Mouse (Mus musculus) testis, postnatal 10 days (tissue): ENCODE measurements around the gene Itgax.

Experiments
- DNase-seq: peaks from one replicate; pipeline ENCODE4 v3.0.0; 2021; ENCODE audit warnings: low spot score

Gene Itgax

GRCm38 (mm10) chr7:128128741-128129720, at the start of gene Itgax:
Gene Itgax, plus strand, starts transcription at chr7:128129547.
- DNase-seq = no peak

DNA sequence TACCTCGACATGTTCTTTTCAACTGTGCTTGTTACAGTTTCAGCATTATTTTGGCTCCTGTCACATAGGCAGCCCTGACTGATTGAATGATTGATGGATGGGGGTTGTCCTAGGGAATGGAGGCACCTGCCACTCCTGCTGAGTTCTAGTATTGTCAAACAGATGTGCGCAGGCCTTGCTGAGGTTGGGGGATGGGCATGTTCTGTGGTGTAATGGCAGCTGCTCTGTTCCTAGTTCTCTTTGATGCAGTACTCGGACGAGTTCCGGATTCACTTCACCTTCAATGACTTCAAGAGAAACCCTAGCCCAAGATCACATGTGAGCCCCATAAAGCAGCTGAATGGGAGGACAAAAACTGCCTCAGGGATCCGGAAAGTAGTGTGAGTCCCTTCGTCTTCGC, 49.3 kb upstream of the Itgax start:
- DNase-seq = no peak

- DNase-seq = no peak
Observed at GRCm38 (mm10) chr7:128089141-128089540, 40.2 kb upstream of the Itgax start.

DNA sequence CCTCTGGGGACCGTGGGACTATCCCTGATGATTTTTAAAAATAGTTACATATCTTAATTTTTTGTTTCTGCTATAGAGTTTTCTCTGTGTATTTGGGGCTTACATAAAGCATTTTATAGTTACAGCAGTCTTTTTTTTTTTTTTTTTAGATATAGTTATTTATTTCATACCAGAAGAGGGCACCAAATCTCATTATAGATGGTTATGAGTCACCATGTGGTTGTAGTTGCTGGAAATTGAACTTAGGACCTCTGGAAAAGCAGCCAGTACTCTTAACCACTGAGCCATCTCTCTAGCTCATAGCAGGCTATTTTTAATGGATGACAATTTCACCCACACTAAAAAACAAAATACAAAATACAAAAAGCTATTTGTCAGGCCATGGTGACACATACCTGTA, 31.2 kb upstream of the Itgax start:
- no peak for DNase-seq

GRCm38 (mm10) chr7:128100742-128101357, 28.5 kb upstream of the Itgax start:
- DNase-seq = no peak

DNA sequence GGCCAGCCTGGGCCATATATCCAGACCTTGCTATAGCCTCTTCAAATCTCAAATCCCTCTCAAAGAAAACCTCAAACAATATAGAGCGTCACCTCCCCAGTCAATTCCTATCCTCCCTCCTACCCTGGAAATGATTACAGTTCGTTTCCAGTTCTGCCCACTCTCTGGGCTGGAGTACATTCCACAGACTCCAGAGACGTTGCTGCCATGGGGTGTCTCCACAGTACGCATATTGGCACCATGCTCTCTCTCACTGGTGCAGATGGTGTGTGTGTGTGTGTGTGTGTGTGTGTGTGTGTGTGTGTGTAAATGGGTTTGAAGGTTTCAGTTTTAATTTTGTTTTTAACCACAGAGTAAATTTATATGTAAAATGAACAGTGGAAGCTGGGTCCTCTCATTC, 24.1 kb upstream of the Itgax start:
- DNase-seq = peak; percentile 34

GRCm38 (mm10) chr7:128107462-128107861, 21.9 kb upstream of the Itgax start:
- DNase-seq = peak; percentile 31

DNA sequence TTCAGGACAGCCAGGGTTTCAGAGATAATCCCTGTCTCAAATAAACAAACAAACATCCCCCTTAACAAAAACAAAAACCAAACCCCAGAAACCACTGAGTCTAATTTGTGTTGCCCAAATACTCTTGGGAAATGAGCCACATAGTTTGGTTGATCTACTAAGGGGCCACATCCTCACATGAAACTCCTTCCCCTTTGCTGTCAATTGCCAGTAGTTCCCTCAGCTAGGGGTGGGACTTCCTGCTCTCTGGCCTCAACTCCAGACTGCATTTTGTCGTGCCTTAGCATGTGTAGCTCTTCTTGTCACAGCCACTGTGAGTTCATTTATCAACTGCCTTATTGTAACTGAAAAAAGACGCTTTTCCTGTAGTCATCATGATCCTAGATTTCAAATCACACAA, 19.0 kb upstream of the Itgax start:
- no peak for DNase-seq

- no peak for DNase-seq
Observed at GRCm38 (mm10) chr7:128112131-128112530, 17.2 kb upstream of the Itgax start.

GRCm38 (mm10) chr7:128114371-128115105, 14.8 kb upstream of the Itgax start:
- no peak for DNase-seq

GRCm38 (mm10) chr7:128115211-128115958, 14.0 kb upstream of the Itgax start:
- DNase-seq = no peak

GRCm38 (mm10) chr7:128116396-128116795, 13.0 kb upstream of the Itgax start:
- DNase-seq = no peak

DNA sequence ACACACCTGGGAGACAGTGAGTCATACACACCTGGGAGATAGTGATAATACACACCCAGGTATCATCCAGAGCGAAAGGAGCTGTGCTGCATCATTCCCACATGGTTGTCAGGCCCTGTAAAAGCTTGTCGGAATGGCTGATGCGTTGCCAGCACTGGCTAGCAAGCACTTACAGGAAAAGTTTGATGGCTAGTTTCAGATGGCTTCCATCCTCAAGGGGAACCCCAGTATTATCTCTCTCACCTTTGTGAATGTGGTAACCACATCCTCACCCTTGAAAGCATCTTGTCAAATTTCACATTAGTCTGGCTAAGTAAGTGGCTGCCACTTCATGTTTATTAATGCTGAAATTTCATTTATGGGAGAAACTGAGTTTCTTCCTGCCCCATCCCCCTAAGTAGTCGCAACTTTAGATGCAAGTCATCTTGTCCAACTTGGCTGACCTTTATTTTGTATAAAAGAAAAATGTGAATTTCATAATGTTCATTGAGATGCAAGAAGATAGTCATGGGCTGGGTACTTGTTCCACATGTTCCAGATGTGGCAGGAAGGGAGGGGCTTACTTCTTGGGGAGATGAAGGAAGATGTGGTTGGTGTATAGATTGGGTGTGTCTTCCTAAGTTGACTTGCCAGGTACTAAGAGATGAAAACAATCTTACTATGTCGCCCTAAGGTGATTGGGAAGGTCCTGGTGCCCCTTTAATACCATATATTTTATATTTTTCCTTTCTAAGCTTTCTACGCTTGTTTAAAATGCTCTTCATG, 9.4 kb upstream of the Itgax start:
- no peak for DNase-seq

- no peak for DNase-seq
Observed at GRCm38 (mm10) chr7:128132148-128132547, 2.8 kb downstream of the Itgax start.

DNA sequence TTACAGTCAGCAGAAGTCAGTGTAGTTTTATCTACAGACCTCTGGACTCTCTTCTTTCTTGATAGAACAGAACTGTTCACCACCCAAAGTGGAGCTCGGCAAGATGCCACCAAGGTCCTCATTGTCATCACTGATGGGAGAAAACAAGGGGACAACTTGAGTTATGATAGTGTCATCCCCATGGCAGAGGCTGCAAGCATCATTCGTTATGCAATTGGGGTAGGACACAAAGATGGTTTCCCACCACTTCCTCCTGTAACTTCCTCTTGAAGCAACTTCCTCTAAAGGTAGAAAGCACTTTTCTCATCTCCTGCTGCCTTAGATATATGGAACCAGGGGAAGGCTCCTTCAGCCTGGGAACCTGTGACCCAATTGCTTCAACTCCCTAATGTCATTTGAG, 4.2 kb downstream of the Itgax start:
- peak; percentile 23 for DNase-seq

GRCm38 (mm10) chr7:128136927-128137326, 7.6 kb downstream of the Itgax start:
- peak; percentile 36 for DNase-seq

DNA sequence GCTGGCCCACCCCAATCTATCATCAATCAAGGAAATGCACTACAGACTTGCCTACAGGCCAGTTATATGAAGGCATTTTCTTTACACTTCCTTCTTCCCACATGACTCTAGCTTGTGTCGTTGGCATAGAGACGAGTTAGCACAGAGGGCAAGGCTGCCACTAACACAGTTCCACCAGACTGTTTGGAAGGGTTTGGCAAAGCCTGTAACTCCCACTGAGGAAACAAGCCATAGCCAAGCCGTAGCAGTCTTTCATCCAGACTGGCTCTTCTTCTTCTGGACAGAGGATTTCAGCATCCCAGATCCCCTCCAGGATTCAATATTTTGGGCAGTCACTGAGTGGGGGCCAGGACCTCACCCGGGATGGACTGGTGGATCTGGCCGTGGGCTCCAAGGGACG, 10.3 kb downstream of the Itgax start:
- peak; percentile 24 for DNase-seq

- no peak for DNase-seq
Observed at GRCm38 (mm10) chr7:128150970-128151369, 21.6 kb downstream of the Itgax start.

GRCm38 (mm10) chr7:128154076-128154475, 24.7 kb downstream of the Itgax start, which contains the start of gene Itgad:
Gene Itgad, plus strand, starts transcription at chr7:128154376.
- no peak for DNase-seq

- no peak for DNase-seq
Observed at GRCm38 (mm10) chr7:128154924-128155323, 25.6 kb downstream of the Itgax start.
